Mouse (Mus musculus): ENCODE measurements around the gene Gm9732.
"Not testable (repeated sequence)": the region's sequence is repeated elsewhere in the genome, so short reads cannot be mapped to it uniquely, and the experiment has no call there.

DNA sequence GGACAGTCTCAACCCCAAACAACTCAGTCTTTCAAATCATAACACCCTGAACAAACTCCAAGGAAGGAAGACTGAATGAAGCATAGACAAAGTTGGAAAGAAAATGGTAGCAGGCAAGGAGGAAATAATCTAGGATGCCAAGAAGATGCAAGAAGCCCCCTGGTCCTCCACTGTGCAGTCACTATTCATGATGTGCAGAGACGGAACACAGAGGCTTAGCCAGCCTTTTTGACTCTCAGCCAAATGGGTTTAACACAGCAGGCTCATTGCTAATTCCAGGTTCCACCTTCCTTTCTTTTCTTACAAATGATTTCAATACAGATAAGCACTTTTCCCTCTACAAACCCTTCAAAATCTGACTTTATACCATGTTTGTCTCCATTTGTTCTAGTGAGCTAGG, 1.7 kb upstream of the Gm9732 start:
- TF ChIP-seq TAL1, GATA1 (IDR thresholded peaks at IDR 0.05; ENCODE audit: low read length): not testable (repeated sequence)

All from erythroblast, embryonic 14.5 days (primary cell).